Mouse (Mus musculus) cortical plate, adult 2 months (tissue): ENCODE results near the gene Olfr477. TPM values are rescaled to one million over a fixed set of nuclear protein-coding genes. Genes with fewer than 3 reads are reported as not detected.
"Not testable (repeated sequence)": the region's sequence is repeated elsewhere in the genome, so short reads cannot be mapped to it uniquely, and the experiment has no call there.

Experiments
- H3K27ac ChIP-seq: fragments of 200-500 bp; 2 replicates; pipeline ENCODE4 v1.5.1; 2012; ENCODE audit warnings: low read length, control low read depth, inconsistent platforms; ENCODE audit not compliant: insufficient read depth
- H3K4me1 ChIP-seq: fragments of 200-500 bp; 2 replicates; pipeline ENCODE4 v1.6.1; 2011; ENCODE audit warnings: low read length; ENCODE audit not compliant: control insufficient read depth, insufficient read depth
- H3K4me3 ChIP-seq: fragments of 200-500 bp; 2 replicates; pipeline ENCODE4 v1.5.1; 2011; ENCODE audit warnings: mild to moderate bottlenecking, low read length, control low read depth; ENCODE audit not compliant: insufficient read depth
- CTCF ChIP-seq: fragments of 200-500 bp; IDR thresholded peaks from 2 replicates; pipeline ENCODE4 v1.5.1; 2011; ENCODE audit warnings: mild to moderate bottlenecking, control low read depth, low read length; ENCODE audit not compliant: insufficient read depth; ENCODE audit errors: extremely low read depth
- POLR2A ChIP-seq: fragments of 200-500 bp; IDR thresholded peaks from 2 replicates; pipeline ENCODE4 v1.6.1; 2011; ENCODE audit warnings: mild to moderate bottlenecking, low read length, control low read depth; ENCODE audit not compliant: insufficient read depth; ENCODE audit errors: extremely low read depth
- polyA plus RNA-seq: library from polyadenylated mRNA; depleted of rRNA; stranded (reverse); fragments of >200 nt; gene quantifications from 2 replicates; pipeline ENCODE4 v1.2.3, GENCODE M21; 2012; rRNA removed

Olfr477 gene
- not detected in 2 replicates for polyA plus RNA-seq

DNA sequence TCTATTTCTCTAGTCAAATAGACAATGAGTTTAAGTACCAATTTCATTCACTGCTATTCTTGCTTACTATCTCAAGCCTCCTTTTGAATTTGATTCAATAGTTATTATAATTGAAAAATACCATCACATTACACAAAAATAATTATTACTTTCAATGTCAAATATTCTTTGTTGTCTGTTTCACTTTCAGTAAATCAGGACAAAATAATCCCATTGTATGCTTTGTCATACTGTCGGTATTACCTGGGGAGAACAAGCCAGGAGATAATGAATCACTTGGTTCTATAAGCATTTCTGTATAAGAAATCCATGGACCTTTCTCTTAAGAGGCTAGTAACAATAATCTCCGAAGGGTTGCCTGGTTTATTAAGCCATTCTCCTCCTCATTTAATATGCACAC, at the start of gene Olfr477:
Gene Olfr477 (plus strand): TSS at position 301 of the 400 bp plus-strand sequence.
- H3K27ac ChIP-seq, result no peak within 1 kb of the TSS
- no peak within 1 kb of the TSS for H3K4me3 ChIP-seq
- no peaks in the 10 kb centered on the region for H3K4me1 ChIP-seq
- TF ChIP-seq POLR2A (no peak), CTCF (no peak)

GRCm38 (mm10) chr7:107952539-107952938, 34.0 kb upstream of the Olfr477 start:
- not testable (repeated sequence) for H3K4me1 ChIP-seq, H3K4me3 ChIP-seq, H3K27ac ChIP-seq

DNA sequence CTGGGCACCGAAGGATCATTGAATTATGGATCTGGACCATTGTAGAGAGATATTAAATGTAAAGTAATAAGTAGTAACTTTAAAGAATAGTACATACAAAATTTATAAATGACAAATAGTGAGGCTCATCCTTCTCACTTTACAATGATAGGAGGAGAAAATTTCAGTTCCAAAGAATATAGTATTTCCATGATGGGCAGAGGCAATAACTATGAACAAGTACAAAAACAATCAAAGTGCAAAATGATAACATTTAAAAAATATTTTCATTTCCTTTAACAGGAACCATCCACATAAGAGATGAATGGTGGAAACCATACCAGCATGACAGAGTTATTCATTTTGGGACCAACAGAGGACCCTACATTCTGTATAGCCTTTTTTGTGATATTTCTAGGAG, 32.1 kb upstream of the Olfr477 start, which contains the start of gene Olfr474:
Gene Olfr474 (plus strand): TSS at position 301 of the 400 bp plus-strand sequence.
- no peak for TF ChIP-seq CTCF
- TF ChIP-seq POLR2A, result no peak
- Histone ChIP-seq H3K27ac (no peak within 1 kb of the TSS), H3K4me3 (no peak within 1 kb of the TSS), H3K4me1 (no peaks in the 10 kb centered on the region)

DNA sequence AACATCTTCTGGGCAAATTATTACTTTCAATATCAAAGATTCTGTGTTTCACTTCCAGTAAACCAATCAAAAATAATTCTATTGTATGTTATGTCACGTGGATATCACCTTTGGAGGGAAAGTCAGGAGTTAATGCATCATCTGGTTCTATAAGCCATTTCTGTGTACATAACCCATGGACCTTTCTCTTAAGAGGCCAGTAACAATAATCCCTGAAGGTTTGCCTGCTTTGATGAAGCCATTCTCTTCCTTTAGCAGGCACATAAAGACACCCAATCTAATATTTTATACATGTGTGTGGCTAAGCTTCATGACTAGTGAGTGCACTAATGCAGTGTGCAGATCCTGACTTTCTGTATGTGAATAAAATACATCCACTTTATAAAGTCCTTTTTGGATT, 22.0 kb upstream of the Olfr477 start, which contains the start of gene Olfr476:
Gene Olfr476 (plus strand): TSS at position 301 of the 400 bp plus-strand sequence.
- Histone ChIP-seq H3K4me3 (no peak within 1 kb of the TSS), H3K4me1 (no peaks in the 10 kb centered on the region), H3K27ac (no peak within 1 kb of the TSS)
- TF ChIP-seq CTCF (no peak), POLR2A (no peak)

DNA sequence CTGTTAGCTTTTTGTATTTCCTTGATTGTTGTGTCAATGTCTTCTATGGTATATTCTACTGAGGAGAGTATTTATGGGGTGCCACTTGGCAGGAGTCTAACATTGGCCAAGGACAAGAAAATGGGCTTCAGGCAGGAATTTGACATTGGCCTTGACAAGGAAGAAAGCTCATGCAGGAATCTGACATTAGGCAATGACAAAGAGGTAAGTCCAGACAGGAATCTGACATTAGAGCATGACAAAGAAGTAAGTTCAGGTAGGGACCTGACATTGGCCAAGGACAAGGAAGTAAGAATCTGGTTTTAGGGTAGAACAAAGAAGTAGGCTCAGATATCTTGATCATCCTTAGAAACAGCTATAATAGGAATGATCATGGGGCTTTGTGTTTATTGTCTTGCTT, 27.8 kb downstream of the Olfr477 start:
- H3K27ac ChIP-seq, H3K4me1 ChIP-seq, H3K4me3 ChIP-seq: not testable (repeated sequence)

- no peak within 1 kb of the TSS for H3K4me3 ChIP-seq
- H3K27ac ChIP-seq, result no peak within 1 kb of the TSS
- no peaks in the 10 kb centered on the region for H3K4me1 ChIP-seq
- no peak for TF ChIP-seq CTCF
- no peak for TF ChIP-seq POLR2A
Observed at GRCm38 (mm10) chr7:108033889-108034288, 47.4 kb downstream of the Olfr477 start, which contains the start of gene Olfr478. TSS of gene Olfr478 (minus strand) at chr7:108033989.

Other genes with a start within 250 kb of the Olfr477 start
- gene Cyb5r2, start 228.7 kb upstream of the Olfr477 start, polyA plus RNA-seq, result 0.19 and 0.23 TPM in 2 replicates
- gene Ovch2, start 185.5 kb upstream of the Olfr477 start, polyA plus RNA-seq, result not detected in 2 replicates
- not detected in 2 replicates for gene Olfr467, start 174.4 kb upstream of the Olfr477 start, polyA plus RNA-seq
- not detected in 2 replicates for gene Olfr469, start 161.2 kb upstream of the Olfr477 start, polyA plus RNA-seq
- gene Olfr470, start 139.2 kb upstream of the Olfr477 start, polyA plus RNA-seq, result not detected in 2 replicates
- gene Olfr472, start 88.8 kb upstream of the Olfr477 start, polyA plus RNA-seq, result not detected in 2 replicates
- not detected in 2 replicates for gene Olfr473, start 56.2 kb upstream of the Olfr477 start, polyA plus RNA-seq
- gene Olfr474, start 32.0 kb upstream of the Olfr477 start, polyA plus RNA-seq, result not detected in 2 replicates
- not detected in 2 replicates for gene Olfr476, start 21.9 kb upstream of the Olfr477 start, polyA plus RNA-seq
- gene Olfr478, start 47.3 kb downstream of the Olfr477 start, polyA plus RNA-seq, result not detected in 2 replicates
- gene Olfr479, start 64.0 kb downstream of the Olfr477 start, polyA plus RNA-seq, result not detected in 2 replicates
- not detected in 2 replicates for gene Olfr480, start 80.7 kb downstream of the Olfr477 start, polyA plus RNA-seq
- gene Olfr481, start 93.2 kb downstream of the Olfr477 start, polyA plus RNA-seq, result not detected in 2 replicates
- gene Olfr482, start 110.9 kb downstream of the Olfr477 start, polyA plus RNA-seq, result not detected in 2 replicates
- gene Olfr483, start 114.2 kb downstream of the Olfr477 start, polyA plus RNA-seq, result not detected in 2 replicates
- not detected in 2 replicates for gene Olfr484, start 140.8 kb downstream of the Olfr477 start, polyA plus RNA-seq
- not detected in 2 replicates for gene Olfr485, start 173.2 kb downstream of the Olfr477 start, polyA plus RNA-seq
- gene Olfr486, start 186.0 kb downstream of the Olfr477 start, polyA plus RNA-seq, result not detected in 2 replicates
- gene Olfr487, start 227.9 kb downstream of the Olfr477 start, polyA plus RNA-seq, result not detected in 2 replicates